Mouse (Mus musculus): ENCODE measurements at regions not wholly inside any gene's neighbourhood (a gene's known extent, or its start where the extent isn't known, plus 50 kb on each side); places are given as distances from the start of the nearest gene placed in this dataset.

GRCm38 (mm10) chr17:88255744-88256598 is 184.5 kb upstream of the Foxn2 start:
- DNase-seq (ENCODE audit: low spot score in 2 of 2) = peak; percentile 45 to 60

- no peak for DNase-seq (ENCODE audit: low spot score in 2 of 2)
These were observed 183.6 kb upstream of the Foxn2 start for GRCm38 (mm10) chr17:88256599-88257544.

GRCm38 (mm10) chr17:88258361-88258796 is 182.1 kb upstream of the Foxn2 start:
- no peak for DNase-seq (ENCODE audit: low spot score in 2 of 2)

- DNase-seq (ENCODE audit: low spot score in 2 of 2) = no peak
These were observed 180.3 kb upstream of the Foxn2 start for GRCm38 (mm10) chr17:88260176-88260575.

GRCm38 (mm10) chr17:88260826-88261225 is 179.7 kb upstream of the Foxn2 start:
- no peak for DNase-seq (ENCODE audit: low spot score in 2 of 2)

DNA sequence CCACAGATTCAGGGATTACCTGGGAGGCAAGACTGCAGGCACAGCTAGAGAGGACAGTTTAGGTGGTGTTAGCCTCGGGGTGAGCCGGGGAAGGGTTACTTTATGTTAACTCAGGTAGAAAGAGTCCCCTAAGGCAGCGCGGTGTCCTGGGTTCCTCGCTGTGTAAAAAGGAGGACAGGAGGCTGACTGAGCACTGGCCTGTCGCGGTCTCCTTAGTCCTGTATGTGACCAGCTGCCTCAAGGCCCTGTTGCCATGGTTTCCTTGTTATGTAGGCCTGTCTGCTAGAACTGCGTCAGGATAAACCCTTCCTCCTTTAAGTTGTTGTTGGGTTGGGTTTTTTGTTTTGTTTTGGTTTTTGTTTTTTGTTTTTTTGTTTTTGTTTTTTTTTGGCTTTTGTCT is 179.0 kb upstream of the Foxn2 start:
- no peak for DNase-seq (ENCODE audit: low spot score in 2 of 2)

DNA sequence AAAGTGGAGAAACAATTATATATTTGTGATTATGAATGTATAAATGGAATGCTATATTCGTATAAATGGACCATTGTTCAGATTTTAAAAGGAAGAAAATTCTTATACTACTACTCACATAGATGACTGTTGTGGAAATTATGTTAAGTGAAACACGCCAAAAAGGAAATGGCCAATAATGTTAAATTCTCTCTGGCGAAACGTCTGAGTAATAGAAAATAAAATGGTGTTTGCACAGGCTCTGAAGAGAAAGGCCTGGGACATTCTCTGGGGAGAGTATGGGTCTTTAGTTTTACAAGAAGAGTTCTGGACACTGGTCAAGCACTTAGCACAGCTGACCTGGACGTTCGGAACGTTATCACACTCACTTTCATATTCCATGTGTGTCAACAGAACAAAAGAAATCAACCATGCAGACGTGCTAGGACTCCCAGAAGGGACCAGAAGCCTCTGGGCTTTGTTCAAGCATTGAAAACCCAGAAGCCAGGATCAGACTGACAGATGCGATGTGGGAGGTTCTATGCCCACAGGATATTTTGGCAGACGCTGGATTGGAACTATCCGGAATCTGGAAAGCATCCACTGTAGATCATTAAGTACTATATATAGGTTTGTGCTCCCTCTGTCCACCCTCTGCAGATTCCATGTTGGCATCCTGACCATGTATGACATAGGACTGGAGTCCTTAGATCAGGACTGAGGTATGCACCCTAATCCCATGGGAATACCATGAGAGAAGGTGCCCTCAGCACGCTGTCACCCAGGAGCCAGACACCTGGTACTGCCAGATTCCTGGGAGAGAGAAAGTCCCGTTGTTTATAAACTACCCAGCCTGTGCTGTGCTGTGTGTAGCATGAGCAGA is 178.0 kb upstream of the Foxn2 start:
- no peak for DNase-seq (ENCODE audit: low spot score in 2 of 2)

DNA sequence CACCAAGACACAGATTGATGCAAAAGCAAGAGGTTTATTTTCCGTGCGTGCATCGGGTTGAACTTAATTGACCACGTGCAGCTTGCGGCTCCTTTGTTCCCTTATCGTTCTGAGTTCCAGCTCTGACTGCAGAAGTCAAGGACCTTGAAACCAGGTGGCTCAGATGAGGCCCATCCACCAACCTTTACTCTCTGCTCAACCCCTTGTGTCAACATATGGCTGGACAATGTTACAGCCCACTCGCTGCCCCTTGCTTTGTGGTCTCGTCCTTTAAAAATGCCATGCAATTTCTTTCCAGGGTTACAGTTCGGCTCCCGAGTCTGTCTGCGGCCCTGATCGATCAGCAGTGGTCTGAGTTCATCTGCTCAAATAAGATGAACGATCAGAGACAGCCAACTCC is 175.2 kb upstream of the Foxn2 start:
- DNase-seq (ENCODE audit: low spot score in 2 of 2) = no peak

GRCm38 (mm10) chr17:88268216-88268615 is 172.3 kb upstream of the Foxn2 start:
- DNase-seq (ENCODE audit: low spot score in 2 of 2) = no peak

- no peak for DNase-seq (ENCODE audit: low spot score in 2 of 2)
These were observed 171.7 kb upstream of the Foxn2 start for GRCm38 (mm10) chr17:88268802-88269201.

DNA sequence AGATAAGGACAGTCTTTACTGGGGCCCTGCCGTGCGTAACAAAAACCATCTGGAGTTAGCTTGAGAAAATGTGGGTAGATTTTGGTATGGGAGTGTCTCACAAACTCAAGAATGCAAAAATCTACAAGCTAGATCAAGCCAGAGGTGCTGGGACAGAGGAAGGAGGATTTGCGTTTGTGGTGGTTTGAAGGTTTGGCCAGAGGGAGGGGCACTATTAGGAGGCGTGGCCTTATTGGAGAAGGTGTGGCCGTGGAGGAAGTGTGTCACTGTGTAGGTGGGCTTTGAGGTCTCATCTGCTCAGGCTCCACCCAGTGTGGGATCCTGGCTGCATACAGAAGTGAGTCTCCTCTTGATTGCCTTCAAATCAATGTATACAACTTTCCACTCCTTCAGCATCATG is 169.6 kb upstream of the Foxn2 start:
- no peak for DNase-seq (ENCODE audit: low spot score in 2 of 2)

- no peak for DNase-seq (ENCODE audit: low spot score in 2 of 2)
These were observed 168.3 kb upstream of the Foxn2 start for GRCm38 (mm10) chr17:88272161-88272560.

- DNase-seq (ENCODE audit: low spot score in 2 of 2) = no peak
These were observed 167.0 kb upstream of the Foxn2 start for GRCm38 (mm10) chr17:88273520-88273919.

- no peak for DNase-seq (ENCODE audit: low spot score in 2 of 2)
These were observed 166.4 kb upstream of the Foxn2 start for GRCm38 (mm10) chr17:88274003-88274698.

GRCm38 (mm10) chr17:88274720-88275433 is 165.6 kb upstream of the Foxn2 start:
- DNase-seq (ENCODE audit: low spot score in 2 of 2) = no peak

GRCm38 (mm10) chr17:88279656-88280055 is 160.9 kb upstream of the Foxn2 start:
- no peak for DNase-seq (ENCODE audit: low spot score in 2 of 2)

- DNase-seq (ENCODE audit: low spot score in 2 of 2) = no peak
These were observed 157.8 kb upstream of the Foxn2 start for GRCm38 (mm10) chr17:88282711-88283110.

GRCm38 (mm10) chr17:88284477-88284876 is 156.0 kb upstream of the Foxn2 start:
- no peak for DNase-seq (ENCODE audit: low spot score in 2 of 2)

DNA sequence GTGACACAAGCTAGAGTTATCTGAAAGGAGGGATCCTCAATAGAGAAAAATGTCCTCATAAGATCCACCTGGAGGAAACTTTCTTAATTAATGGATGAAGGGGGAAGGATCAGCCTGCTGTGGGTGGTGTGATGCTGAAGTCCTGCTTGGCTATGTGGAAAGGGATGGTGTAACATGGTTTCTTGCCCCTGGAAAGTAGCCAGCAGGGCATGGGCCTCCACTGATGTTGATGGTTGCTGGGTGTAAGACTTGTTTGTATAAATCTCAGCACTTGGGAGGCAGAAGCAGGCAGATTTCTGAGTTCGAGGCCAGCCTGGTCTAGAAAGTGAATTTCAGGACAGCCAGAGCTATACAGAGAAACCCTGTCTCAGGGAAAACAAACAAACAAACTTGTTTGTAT is 152.7 kb upstream of the Foxn2 start:
- no peak for DNase-seq (ENCODE audit: low spot score in 2 of 2)

DNA sequence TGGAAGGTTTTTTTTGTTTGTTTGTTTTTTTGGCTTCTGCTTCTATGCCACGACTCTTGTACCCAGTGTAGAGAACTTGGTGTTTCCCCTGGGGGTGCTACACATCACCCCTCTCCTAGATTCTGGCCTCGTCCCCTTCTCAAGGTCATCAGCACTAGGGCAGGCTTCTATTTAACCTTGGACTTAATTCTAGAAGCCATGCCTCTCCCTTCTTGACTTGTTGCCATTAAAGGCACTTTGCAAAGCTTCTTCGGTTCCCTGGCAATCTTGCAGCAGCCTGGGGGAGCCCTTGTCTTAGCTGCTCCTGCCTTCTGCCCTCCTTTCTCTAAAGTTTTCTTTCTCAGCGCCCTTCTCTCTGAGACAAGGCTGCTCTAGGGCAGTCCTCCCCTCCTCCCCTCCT is 143.0 kb upstream of the Foxn2 start:
- DNase-seq (ENCODE audit: low spot score in 2 of 2) = no peak

Data from spleen, postnatal 14 days (tissue).